Mouse (Mus musculus): ENCODE results near the gene Chd9. TPM values are rescaled to one million over a fixed set of nuclear protein-coding genes. Genes with fewer than 3 reads are reported as not detected.

The Chd9 gene
- total RNA-seq (2021), result 100 to 1,000 TPM; 236 to 287 TPM

- DNase-seq (ENCODE audit: extremely low spot score in 1 of 2, low spot score in 1 of 2), result peak; percentile 99 to 100
These were observed at the start of gene Chd9 for GRCm38 (mm10) chr8:90828181-90828986. Gene Chd9, plus strand, starts transcription at chr8:90828352.

- no peak for DNase-seq (ENCODE audit: extremely low spot score in 1 of 2, low spot score in 1 of 2)
These were observed 36.5 kb upstream of the Chd9 start for GRCm38 (mm10) chr8:90791616-90792015.

GRCm38 (mm10) chr8:90793710-90794109 is 34.4 kb upstream of the Chd9 start:
- DNase-seq (ENCODE audit: extremely low spot score in 1 of 2, low spot score in 1 of 2), result peak; percentile 74 to 91

- DNase-seq (ENCODE audit: extremely low spot score in 1 of 2, low spot score in 1 of 2), result peak in 1 of 2 experiments; percentile 66
These were observed 32.9 kb upstream of the Chd9 start for GRCm38 (mm10) chr8:90794990-90795861.

- DNase-seq (ENCODE audit: extremely low spot score in 1 of 2, low spot score in 1 of 2), result no peak
These were observed 28.7 kb upstream of the Chd9 start for GRCm38 (mm10) chr8:90799473-90799872.

GRCm38 (mm10) chr8:90813602-90814320 is 14.4 kb upstream of the Chd9 start:
- DNase-seq (ENCODE audit: extremely low spot score in 1 of 2, low spot score in 1 of 2), result no peak

GRCm38 (mm10) chr8:90816061-90816882 is 11.9 kb upstream of the Chd9 start:
- no peak for DNase-seq (ENCODE audit: extremely low spot score in 1 of 2, low spot score in 1 of 2)

- DNase-seq (ENCODE audit: extremely low spot score in 1 of 2, low spot score in 1 of 2), result no peak
These were observed 10.9 kb upstream of the Chd9 start, which contains the start of gene Gm19935 for GRCm38 (mm10) chr8:90817293-90817692. Gene Gm19935, minus strand, starts transcription at chr8:90817393.

GRCm38 (mm10) chr8:90819561-90820320 is 8.4 kb upstream of the Chd9 start:
- no peak for DNase-seq (ENCODE audit: extremely low spot score in 1 of 2, low spot score in 1 of 2)

GRCm38 (mm10) chr8:90820321-90820696 is 7.8 kb upstream of the Chd9 start:
- DNase-seq (ENCODE audit: extremely low spot score in 1 of 2, low spot score in 1 of 2), result no peak

GRCm38 (mm10) chr8:90822443-90822842 is 5.7 kb upstream of the Chd9 start:
- no peak for DNase-seq (ENCODE audit: extremely low spot score in 1 of 2, low spot score in 1 of 2)

- DNase-seq (ENCODE audit: extremely low spot score in 1 of 2, low spot score in 1 of 2), result no peak
These were observed 2.7 kb upstream of the Chd9 start for GRCm38 (mm10) chr8:90825459-90825871.

- DNase-seq (ENCODE audit: extremely low spot score in 1 of 2, low spot score in 1 of 2), result no peak
These were observed 1.0 kb downstream of the Chd9 start for GRCm38 (mm10) chr8:90828987-90829740.

GRCm38 (mm10) chr8:90829825-90830224 is 1.7 kb downstream of the Chd9 start:
- no peak for DNase-seq (ENCODE audit: extremely low spot score in 1 of 2, low spot score in 1 of 2)

GRCm38 (mm10) chr8:90830980-90831379 is 2.8 kb downstream of the Chd9 start:
- no peak for DNase-seq (ENCODE audit: extremely low spot score in 1 of 2, low spot score in 1 of 2)

- DNase-seq (ENCODE audit: extremely low spot score in 1 of 2, low spot score in 1 of 2), result no peak
These were observed 4.6 kb downstream of the Chd9 start for GRCm38 (mm10) chr8:90832576-90833289.

GRCm38 (mm10) chr8:90833628-90834320 is 5.6 kb downstream of the Chd9 start:
- DNase-seq (ENCODE audit: extremely low spot score in 1 of 2, low spot score in 1 of 2), result no peak

Data from layer of hippocampus, postnatal 25 days (tissue).